In the genomic region with DNA sequence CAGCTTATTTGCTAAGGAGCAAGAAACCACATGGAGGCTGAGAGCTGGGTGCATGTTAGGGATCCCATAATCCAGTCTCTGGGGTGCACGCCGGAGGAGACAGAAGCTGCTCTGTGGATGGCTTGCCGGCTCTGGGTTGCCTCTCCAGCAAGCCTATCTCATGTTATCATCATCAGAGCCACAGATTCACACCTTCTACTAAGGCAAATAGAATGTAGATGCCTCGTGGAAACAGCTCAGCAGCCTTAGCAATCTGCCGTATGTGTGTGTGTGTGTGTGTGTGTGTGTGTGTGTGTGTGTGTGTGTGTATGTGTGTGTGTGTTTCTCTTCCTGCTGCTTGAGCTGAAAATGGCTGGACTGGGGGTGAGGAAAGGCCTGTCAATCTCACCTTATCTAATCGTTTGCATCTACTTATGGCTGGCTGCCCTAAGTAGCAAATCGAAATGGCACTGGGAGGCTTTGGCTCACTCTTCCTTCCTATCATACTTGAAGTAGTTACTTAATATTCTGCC, we compare ENCODE assay signal across 25 mouse cellular contexts.
DNase-seq lines count a peak whose midpoint lies in the region; ATAC-seq and TF ChIP-seq lines count a peak whose summit lies in the region.
"Had no signal": no experiment of that assay in that cellular context is flagged by ENCODE, and none has a peak within 500 bp of the region (broad histone marks: within the 10 kb centered on the region; RNA-seq: fewer than 3 reads in every experiment).

No protein-coding gene starts in this region.

- peak overlapping the region; percentile 36; the same call in 1 of the 2 replicates for H3K27ac ChIP-seq in forebrain, embryonic 12.5 days
- H3K27ac ChIP-seq in forebrain, embryonic 10.5 days, result no peak overlapping the region
- 0 out of 2 replicates have a peak overlapping the region, but pooled peaks have one; percentile 5 for H3K27ac ChIP-seq in midbrain, embryonic 15.5 days
- H3K27ac ChIP-seq in midbrain, embryonic 11.5 days (ENCODE audit: low read depth, low read length), result no peak overlapping the region
- H3K27ac ChIP-seq in forebrain, embryonic 14.5 days (ENCODE audit: low read depth, low read length), result no peak overlapping the region
- no peak overlapping the region for H3K27ac ChIP-seq in left cerebral cortex, adult 2 months
- H3K27ac ChIP-seq: hindbrain, embryonic 14.5 days; limb, embryonic 12.5 days; liver, embryonic 15.5 days; lung, embryonic 15.5 days; midbrain, embryonic 10.5 days; stomach, embryonic 15.5 days had no signal

- 68% methylated on average over 7 of the region's 7 CpGs for WGBS in forebrain, embryonic 12.5 days
- WGBS in forebrain, embryonic 10.5 days, result 74% methylated on average over 7 of the region's 7 CpGs
- 53% methylated on average over 7 of the region's 7 CpGs for WGBS in midbrain, embryonic 15.5 days
- 72% methylated on average over 7 of the region's 7 CpGs for whole genome bisulfite sequencing in midbrain, embryonic 11.5 days
- 57% methylated on average over 7 of the region's 7 CpGs for WGBS in forebrain, embryonic 14.5 days

- TF ChIP-seq CTCF in left cerebral cortex, adult 2 months (IDR thresholded peaks at IDR 0.05), result no peak

- H3K4me3 ChIP-seq in forebrain, embryonic 12.5 days (replicated peaks), result no peak overlapping the region
- H3K4me3 ChIP-seq in forebrain, embryonic 10.5 days, result no peak overlapping the region
- no peak overlapping the region for H3K4me3 ChIP-seq in midbrain, embryonic 15.5 days
- H3K4me3 ChIP-seq in midbrain, embryonic 11.5 days (ENCODE audit: low read depth, low read length), result no peak overlapping the region
- no peak overlapping the region for H3K4me3 ChIP-seq in forebrain, embryonic 14.5 days (ENCODE audit: low read depth, low read length)
- no peak overlapping the region for H3K4me3 ChIP-seq in left cerebral cortex, adult 2 months
- H3K4me3 ChIP-seq: limb, embryonic 12.5 days; liver, embryonic 15.5 days; lung, embryonic 15.5 days; midbrain, embryonic 10.5 days; stomach, embryonic 15.5 days had no signal

- no peaks in the 10 kb centered on the region for H3K9me3 ChIP-seq in forebrain, embryonic 12.5 days
- no peaks in the 10 kb centered on the region for H3K9me3 ChIP-seq in forebrain, embryonic 10.5 days
- no peaks in the 10 kb centered on the region for H3K9me3 ChIP-seq in midbrain, embryonic 15.5 days
- H3K9me3 ChIP-seq in midbrain, embryonic 11.5 days (ENCODE audit: control insufficient read depth, low read length), result no peaks in the 10 kb centered on the region
- H3K9me3 ChIP-seq in forebrain, embryonic 14.5 days (replicated peaks; ENCODE audit: control insufficient read depth, low read length), result no peaks in the 10 kb centered on the region
- H3K9me3 ChIP-seq: limb, embryonic 12.5 days; liver, embryonic 15.5 days; lung, embryonic 15.5 days; midbrain, embryonic 10.5 days; stomach, embryonic 15.5 days had no signal

- no peaks in the 10 kb centered on the region for H3K36me3 ChIP-seq in forebrain, embryonic 12.5 days (replicated peaks)
- H3K36me3 ChIP-seq in forebrain, embryonic 10.5 days (replicated peaks), result no peaks in the 10 kb centered on the region
- no peaks in the 10 kb centered on the region for H3K36me3 ChIP-seq in midbrain, embryonic 15.5 days (replicated peaks)
- H3K36me3 ChIP-seq in midbrain, embryonic 11.5 days (ENCODE audit: control insufficient read depth, insufficient read depth, low read length), result no peaks in the 10 kb centered on the region
- no peaks in the 10 kb centered on the region for H3K36me3 ChIP-seq in forebrain, embryonic 14.5 days (ENCODE audit: control insufficient read depth, insufficient read depth, low read length)
- H3K36me3 ChIP-seq: limb, embryonic 12.5 days; liver, embryonic 15.5 days; lung, embryonic 15.5 days; midbrain, embryonic 10.5 days; stomach, embryonic 15.5 days had no signal

- H3K4me1 ChIP-seq in forebrain, embryonic 12.5 days, result peaks cover 4% of the 10 kb centered on the region; the same call in 1 of the 2 replicates
- H3K4me1 ChIP-seq in forebrain, embryonic 10.5 days, result peaks cover 3% of the 10 kb centered on the region; the same call in 1 of the 2 replicates
- H3K4me1 ChIP-seq in midbrain, embryonic 15.5 days, result 0 out of 2 replicates have a peak, but pooled peaks cover 5% of the 10 kb centered on the region
- H3K4me1 ChIP-seq in midbrain, embryonic 11.5 days (ENCODE audit: control insufficient read depth, insufficient read depth, low read length), result no peaks in the 10 kb centered on the region
- H3K4me1 ChIP-seq in forebrain, embryonic 14.5 days (ENCODE audit: control insufficient read depth, insufficient read depth, low read length), result no peaks in the 10 kb centered on the region
- H3K4me1 ChIP-seq: liver, embryonic 15.5 days; lung, embryonic 15.5 days; midbrain, embryonic 10.5 days; stomach, embryonic 15.5 days had no signal

- no peaks in the 10 kb centered on the region for H3K27me3 ChIP-seq in forebrain, embryonic 12.5 days
- peaks cover 10% of the 10 kb centered on the region; the same call in 1 of the 2 replicates for H3K27me3 ChIP-seq in forebrain, embryonic 10.5 days (ENCODE audit: poor library complexity, severe bottlenecking)
- H3K27me3 ChIP-seq in midbrain, embryonic 15.5 days (replicated peaks), result no peaks in the 10 kb centered on the region
- no peaks in the 10 kb centered on the region for H3K27me3 ChIP-seq in midbrain, embryonic 11.5 days (ENCODE audit: control insufficient read depth, insufficient read depth, low read length)
- no peaks in the 10 kb centered on the region for H3K27me3 ChIP-seq in forebrain, embryonic 14.5 days (replicated peaks; ENCODE audit: control insufficient read depth, insufficient read depth, low read length)
- H3K27me3 ChIP-seq: liver, embryonic 15.5 days; lung, embryonic 15.5 days; Patski; stomach, embryonic 15.5 days had no signal

- no peak overlapping the region for H3K9ac ChIP-seq in forebrain, embryonic 12.5 days
- no peak overlapping the region for H3K9ac ChIP-seq in midbrain, embryonic 15.5 days
- H3K9ac ChIP-seq in midbrain, embryonic 11.5 days (ENCODE audit: low read length), result no peak overlapping the region
- H3K9ac ChIP-seq in forebrain, embryonic 14.5 days (ENCODE audit: low read length), result no peak overlapping the region
- H3K9ac ChIP-seq: hindbrain, embryonic 14.5 days; limb, embryonic 12.5 days; liver, embryonic 15.5 days; lung, embryonic 15.5 days; stomach, embryonic 15.5 days had no signal

- H3K4me2 ChIP-seq in forebrain, embryonic 12.5 days, result no peak overlapping the region
- no peak overlapping the region for H3K4me2 ChIP-seq in midbrain, embryonic 15.5 days
- no peak overlapping the region for H3K4me2 ChIP-seq in midbrain, embryonic 11.5 days
- H3K4me2 ChIP-seq in forebrain, embryonic 14.5 days (ENCODE audit: low read length), result no peak overlapping the region
- H3K4me2 ChIP-seq: heart, embryonic 11.5 days; hindbrain, embryonic 14.5 days; limb, embryonic 12.5 days; liver, embryonic 15.5 days; lung, embryonic 15.5 days; stomach, embryonic 15.5 days had no signal

- intact Hi-C loops in left cerebral cortex, adult 2 months (cut with DNase I), result no loop called here

- no peak for ATAC-seq in forebrain, embryonic 12.5 days (ENCODE audit: low FRiP score)
- 0 out of 2 replicates have a peak, but pooled peaks have one; percentile 24 for ATAC-seq in midbrain, embryonic 15.5 days (replicated peaks)
- ATAC-seq in midbrain, embryonic 11.5 days (ENCODE audit: low FRiP score), result no peak
- ATAC-seq in forebrain, embryonic 14.5 days, result peak; percentile 15; the same call in 1 of the 2 replicates
- ATAC-seq: Patski had no signal

- DNase-seq in forebrain, embryonic 10.5 days (ENCODE audit: extremely low spot score, low spot score), result no peak
- DNase-seq in midbrain, embryonic 11.5 days (ENCODE audit: low spot score, missing footprints), result no peak
- peak; percentile 53 for DNase-seq in forebrain, embryonic 14.5 days (ENCODE audit: low spot score)
- DNase-seq in thymus, postnatal 4 days, result no peak
- no peak for DNase-seq in left cerebral cortex, adult 2 months (ENCODE audit: extremely low spot score in 1 of 2, low spot score in 2 of 2)
- DNase-seq: adrenal gland, postnatal 14 days; cerebellum, adult 11-12 months; cerebellum, adult 9-11 months; embryo, embryonic 11 days; gastrocnemius, postnatal 14 days; heart, postnatal 36 days; kidney, adult 11 months; kidney, postnatal 14 days; right cerebral cortex, postnatal 25 days; thymus, postnatal 14 days had no signal

Comparison
In these comparisons a context has a peak if more than half of its experiments do, and no peak if none do; other contexts are left out.
1. ATAC-seq: peak in midbrain, embryonic 15.5 days (single experiment) and forebrain, embryonic 14.5 days (single experiment); none in forebrain, embryonic 12.5 days (single experiment) and midbrain, embryonic 11.5 days (single experiment).
2. H3K27ac ChIP-seq: peak in forebrain, embryonic 12.5 days (single experiment) and midbrain, embryonic 15.5 days (single experiment); none in forebrain, embryonic 10.5 days (single experiment), midbrain, embryonic 11.5 days (single experiment), forebrain, embryonic 14.5 days (single experiment) and left cerebral cortex, adult 2 months (single experiment).